In the genomic region with DNA sequence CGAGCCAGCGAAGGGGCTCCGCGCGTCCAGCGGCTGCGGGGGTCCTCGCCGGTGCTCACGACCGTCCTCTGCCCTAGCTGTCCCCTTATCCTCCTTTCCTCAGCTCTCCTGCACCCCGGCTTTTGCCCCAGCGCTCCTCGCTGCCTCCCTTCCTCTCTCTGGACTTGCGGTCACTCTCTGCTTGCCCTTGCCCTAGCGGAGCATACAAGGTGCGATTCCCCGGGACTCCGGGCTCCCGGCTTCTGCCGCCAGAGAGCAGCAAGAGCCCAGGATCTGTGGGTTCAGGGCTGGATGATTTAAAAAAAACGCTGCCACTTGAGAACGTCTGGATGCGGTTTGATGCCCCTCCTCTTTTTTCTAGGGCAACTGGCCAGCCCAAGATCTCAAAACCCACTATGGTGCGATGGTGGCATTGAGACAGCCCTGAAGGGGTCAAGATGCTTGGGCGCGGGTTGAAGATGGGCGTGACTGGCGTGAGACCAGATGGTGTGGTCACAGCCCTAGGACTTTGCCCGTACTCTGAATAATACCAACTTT, we compare ENCODE assay signal across 8 mouse cellular contexts. TPM values are rescaled to one million over a fixed set of nuclear protein-coding genes. Genes with fewer than 3 reads are reported as not detected.
DNase-seq lines count a peak whose midpoint lies in the region; ATAC-seq and TF ChIP-seq lines count a peak whose summit lies in the region.

No protein-coding gene starts in this region.

- intact Hi-C loops in heart, adult 2 months (cut with DNase I): loop anchor here (1.0 to 2.0 kb wide), 3 partner anchors 18 to 251 kb away; no protein-coding TSS in a partner anchor

- peak overlapping the region; percentile 87 for H3K4me2 ChIP-seq in embryonic facial prominence, embryonic 13.5 days
- H3K4me2 ChIP-seq in limb, embryonic 12.5 days: peak overlapping the region; percentile 86
- peak overlapping the region; percentile 74 for H3K4me2 ChIP-seq in midbrain, embryonic 13.5 days (replicated peaks)

- H3K27ac ChIP-seq in cerebellum, adult 2 months (ENCODE audit: insufficient read depth, low read length): no peak overlapping the region
- H3K27ac ChIP-seq in embryonic facial prominence, embryonic 13.5 days: no peak overlapping the region
- H3K27ac ChIP-seq in heart, adult 2 months: peak overlapping the region; percentile 49
- no peak overlapping the region for H3K27ac ChIP-seq in limb, embryonic 12.5 days
- H3K27ac ChIP-seq in midbrain, embryonic 13.5 days: no peak overlapping the region
- no peak overlapping the region for H3K27ac ChIP-seq in testis, adult 2 months (ENCODE audit: control insufficient read depth, insufficient read depth, low read depth, low read length)

- ATAC-seq in cerebellum, adult (ENCODE audit: insufficient number of reproducible peaks, low FRiP score, low TSS enrichment): no peak
- ATAC-seq in embryonic facial prominence, embryonic 13.5 days (ENCODE audit: insufficient number of reproducible peaks, insufficient read depth, low FRiP score, low TSS enrichment, low read depth): peak; percentile 43; the same call in 1 of the 2 replicates
- ATAC-seq in limb, embryonic 12.5 days (ENCODE audit: insufficient number of reproducible peaks, insufficient read depth, low FRiP score, low TSS enrichment, low read depth): peak; percentile 57; the same call in 1 of the 2 replicates
- peak; percentile 80 for ATAC-seq in midbrain, embryonic 13.5 days

- H3K36me3 ChIP-seq in embryonic facial prominence, embryonic 13.5 days: no peaks in the 10 kb centered on the region
- H3K36me3 ChIP-seq in heart, adult 2 months (ENCODE audit: control insufficient read depth, insufficient read depth, low read length): no peaks in the 10 kb centered on the region
- no peaks in the 10 kb centered on the region for H3K36me3 ChIP-seq in limb, embryonic 12.5 days
- no peaks in the 10 kb centered on the region for H3K36me3 ChIP-seq in midbrain, embryonic 13.5 days
- no peaks in the 10 kb centered on the region for H3K36me3 ChIP-seq in testis, adult 2 months (ENCODE audit: control insufficient read depth, insufficient read depth, low read length)

- no peaks in the 10 kb centered on the region for H3K79me2 ChIP-seq in heart, adult 2 months (replicated peaks; ENCODE audit: control insufficient read depth, insufficient read depth, low read length)

- peak in 1 of 2 experiments; percentile 53 for DNase-seq in cerebellum, adult 2 months
- DNase-seq in heart, adult 2 months: peak; percentile 75 to 76
- DNase-seq in kidney, adult 18-20 months: peak; percentile 65

- under 1% methylated on average over 28 of the region's 30 CpGs for WGBS in cerebellum, adult 2 months
- WGBS in embryonic facial prominence, embryonic 13.5 days: under 1% methylated on average over 30 of the region's 30 CpGs
- 1% methylated on average over 21 of the region's 30 CpGs for WGBS in heart, adult 2 months
- WGBS in limb, embryonic 12.5 days: 2% methylated on average over 22 of the region's 30 CpGs
- WGBS in midbrain, embryonic 13.5 days: under 1% methylated on average over 25 of the region's 30 CpGs

- no peaks in the 10 kb centered on the region; the same call in 1 of the 2 replicates for H3K4me1 ChIP-seq in cerebellum, adult 2 months (ENCODE audit: control insufficient read depth, insufficient read depth, low read length)
- H3K4me1 ChIP-seq in embryonic facial prominence, embryonic 13.5 days: peaks cover 21% of the 10 kb centered on the region
- peaks cover 4% of the 10 kb centered on the region; the same call in 1 of the 2 replicates for H3K4me1 ChIP-seq in heart, adult 2 months (ENCODE audit: control insufficient read depth, insufficient read depth, low read length)
- H3K4me1 ChIP-seq in limb, embryonic 12.5 days (replicated peaks): peaks cover 15% of the 10 kb centered on the region
- H3K4me1 ChIP-seq in midbrain, embryonic 13.5 days (replicated peaks): peaks cover 20% of the 10 kb centered on the region
- H3K4me1 ChIP-seq in testis, adult 2 months (ENCODE audit: control insufficient read depth, insufficient read depth, low read length): peaks cover 13% of the 10 kb centered on the region

- peaks cover 8% of the 10 kb centered on the region; the same call in 1 of the 2 replicates for H3K27me3 ChIP-seq in cerebellum, adult 2 months (ENCODE audit: control insufficient read depth, insufficient read depth, low read length)
- peaks cover 87% of the 10 kb centered on the region for H3K27me3 ChIP-seq in embryonic facial prominence, embryonic 13.5 days
- H3K27me3 ChIP-seq in heart, adult 2 months (ENCODE audit: control insufficient read depth, insufficient read depth, low read length): 0 out of 2 replicates have a peak, but pooled peaks cover 3% of the 10 kb centered on the region
- peaks cover 87% of the 10 kb centered on the region for H3K27me3 ChIP-seq in limb, embryonic 12.5 days
- peaks cover 76% of the 10 kb centered on the region for H3K27me3 ChIP-seq in midbrain, embryonic 13.5 days
- H3K27me3 ChIP-seq in testis, adult 2 months (ENCODE audit: control insufficient read depth, insufficient read depth, low read length): peaks cover 15% of the 10 kb centered on the region

- H3K4me3 ChIP-seq in cerebellum, adult 2 months (replicated peaks; ENCODE audit: insufficient read depth, low read depth, low read length): peak overlapping the region; percentile 32
- H3K4me3 ChIP-seq in embryonic facial prominence, embryonic 13.5 days: peak overlapping the region; percentile 56
- H3K4me3 ChIP-seq in heart, adult 2 months: peak overlapping the region; percentile 57
- peak overlapping the region; percentile 50 for H3K4me3 ChIP-seq in limb, embryonic 12.5 days (replicated peaks)
- H3K4me3 ChIP-seq in midbrain, embryonic 13.5 days (replicated peaks): peak overlapping the region; percentile 44
- H3K4me3 ChIP-seq in testis, adult 2 months (ENCODE audit: control insufficient read depth, low read depth, low read length): peak overlapping the region; percentile 85

- 0 out of 2 replicates have a peak, but pooled peaks have one; percentile 56 for TF ChIP-seq EP300 in heart, adult 2 months (IDR thresholded peaks at IDR 0.05; ENCODE audit: insufficient read depth, low read depth, low read length)

- H3K9ac ChIP-seq in embryonic facial prominence, embryonic 13.5 days: peak overlapping the region; percentile 69
- H3K9ac ChIP-seq in heart, adult 2 months (ENCODE audit: low read depth, low read length): peak overlapping the region; percentile 70
- H3K9ac ChIP-seq in limb, embryonic 12.5 days (replicated peaks): peak overlapping the region; percentile 42
- peak overlapping the region; percentile 60 for H3K9ac ChIP-seq in midbrain, embryonic 13.5 days (replicated peaks)

- TF ChIP-seq POLR2A in cerebellum, adult 2 months (IDR thresholded peaks at IDR 0.05; ENCODE audit: borderline replicate concordance, insufficient read depth, low read length): no peak
- peak; percentile 34; the same call in 1 of the 2 replicates for TF ChIP-seq POLR2A in heart, adult 2 months (IDR thresholded peaks at IDR 0.05; ENCODE audit: insufficient read depth, low read depth, low read length)
- TF ChIP-seq POLR2A in testis, adult 2 months (IDR thresholded peaks at IDR 0.05; ENCODE audit: control insufficient read depth, low read depth, low read length): no peak

- TF ChIP-seq CTCF in cerebellum, adult 2 months (IDR thresholded peaks at IDR 0.05; ENCODE audit: borderline replicate concordance, insufficient read depth, low read depth, low read length): 0 out of 2 replicates have a peak, but pooled peaks have one; percentile 16
- TF ChIP-seq CTCF in heart, adult 2 months (IDR thresholded peaks at IDR 0.05): peak; percentile 80
- 0 out of 2 replicates have a peak, but pooled peaks have one; percentile 20 for TF ChIP-seq CTCF in testis, adult 2 months (IDR thresholded peaks at IDR 0.05; ENCODE audit: control insufficient read depth, insufficient read depth, insufficient replicate concordance, low read depth, low read length)

- no peaks in the 10 kb centered on the region for H3K9me3 ChIP-seq in embryonic facial prominence, embryonic 13.5 days
- no peaks in the 10 kb centered on the region for H3K9me3 ChIP-seq in limb, embryonic 12.5 days
- no peaks in the 10 kb centered on the region for H3K9me3 ChIP-seq in midbrain, embryonic 13.5 days

RNA-seq across cellular contexts. Expression of a gene that starts 0.6 kb away (rescaled TPM):
- polyA plus RNA-seq in cerebellum, adult 2 months (2012; rRNA removed): 7.0 and 7.8 TPM in 2 replicates
- polyA plus RNA-seq in embryonic facial prominence, embryonic 13.5 days (2015; fragmentation: Nextera tagmentation; extraction: Ambion mirVana): 0.51 and 0.58 TPM in 2 replicates
- 1 to 10 TPM; 4.9 to 6.3 TPM for total RNA-seq in heart, adult 2 months (2021)
- 5.4 and 6.6 TPM in 2 replicates for polyA plus RNA-seq in heart, adult 2 months (2012; rRNA removed)
- polyA plus RNA-seq in limb, embryonic 12.5 days (2016; fragmentation: Nextera tagmentation; extraction: Ambion mirVana): 0.18 TPM in 1 of 2 replicates, not detected in the other
- not detected in 2 replicates for polyA plus RNA-seq in midbrain, embryonic 13.5 days (2015; fragmentation: Nextera tagmentation; extraction: Ambion mirVana)
- 3.8 and 4.3 TPM in 2 replicates for polyA plus RNA-seq in testis, adult 2 months (2012; rRNA removed)

Comparison
In these comparisons a context has a peak if more than half of its experiments do, and no peak if none do; other contexts are left out.
1. H3K4me3 ChIP-seq: peak in every context shown above with its lines; median percentile 85 in testis, adult 2 months; 57 in heart, adult 2 months; 56 in embryonic facial prominence, embryonic 13.5 days; 50 in limb, embryonic 12.5 days; 44 in midbrain, embryonic 13.5 days; 32 in cerebellum, adult 2 months.
2. CTCF ChIP-seq: peak in every context shown above with its lines; median percentile 80 in heart, adult 2 months; 20 in testis, adult 2 months; 16 in cerebellum, adult 2 months.